Mouse (Mus musculus) retina, adult 2 months (tissue): ENCODE results near the gene Lrmda.

Experiments used
- DNase-seq: peaks from one replicate; pipeline ENCODE4 v3.0.0-alpha.2; 2012; ENCODE audit warnings: low read depth, low spot score

The Lrmda gene

GRCm38 (mm10) chr14:22091306-22091705 is 71.8 kb downstream of the Lrmda start:
- no peak for DNase-seq

GRCm38 (mm10) chr14:22093124-22093523 is 73.6 kb downstream of the Lrmda start:
- DNase-seq = no peak

- no peak for DNase-seq
Observed at GRCm38 (mm10) chr14:22101961-22102805, 82.7 kb downstream of the Lrmda start.

GRCm38 (mm10) chr14:22105855-22106254 is 86.3 kb downstream of the Lrmda start:
- no peak for DNase-seq

- no peak for DNase-seq
Observed at GRCm38 (mm10) chr14:22106777-22107176, 87.3 kb downstream of the Lrmda start.

GRCm38 (mm10) chr14:22109423-22109822 is 89.9 kb downstream of the Lrmda start:
- DNase-seq = no peak

GRCm38 (mm10) chr14:22113463-22114361 is 94.2 kb downstream of the Lrmda start:
- DNase-seq = no peak

GRCm38 (mm10) chr14:22114651-22115351 is 95.3 kb downstream of the Lrmda start:
- no peak for DNase-seq

- DNase-seq = no peak
Observed at GRCm38 (mm10) chr14:22118096-22118495, 98.6 kb downstream of the Lrmda start.

GRCm38 (mm10) chr14:22118512-22118911 is 99.0 kb downstream of the Lrmda start:
- no peak for DNase-seq

- no peak for DNase-seq
Observed at GRCm38 (mm10) chr14:22126276-22126675, 106.8 kb downstream of the Lrmda start.

- no peak for DNase-seq
Observed at GRCm38 (mm10) chr14:22126859-22127258, 107.3 kb downstream of the Lrmda start.

- DNase-seq = no peak
Observed at GRCm38 (mm10) chr14:22130950-22131585, 111.6 kb downstream of the Lrmda start.

- DNase-seq = no peak
Observed at GRCm38 (mm10) chr14:22139281-22139680, 119.8 kb downstream of the Lrmda start.

GRCm38 (mm10) chr14:22144014-22144413 is 124.5 kb downstream of the Lrmda start:
- DNase-seq = no peak

GRCm38 (mm10) chr14:22145863-22146262 is 126.4 kb downstream of the Lrmda start:
- DNase-seq = no peak

- no peak for DNase-seq
Observed at GRCm38 (mm10) chr14:22146508-22147044, 127.1 kb downstream of the Lrmda start.

GRCm38 (mm10) chr14:22147341-22148024 is 128.0 kb downstream of the Lrmda start:
- DNase-seq = no peak

- DNase-seq = no peak
Observed at GRCm38 (mm10) chr14:22152701-22153100, 133.2 kb downstream of the Lrmda start.

GRCm38 (mm10) chr14:22154096-22154495 is 134.6 kb downstream of the Lrmda start:
- no peak for DNase-seq
